Mouse (Mus musculus) cerebellum, adult 2 months (tissue): ENCODE measurements around the gene Pck2.
A peak's percentile ranks its signal among the peaks of the same experiment; 100 is the strongest.

ENCODE experiments used
- CTCF ChIP-seq: fragments of 200-500 bp; IDR thresholded peaks from 2 replicates; pipeline ENCODE4 v1.5.1; 2011; ENCODE audit warnings: low read depth, mild to moderate bottlenecking, control low read depth, low read length, moderate library complexity, borderline replicate concordance; ENCODE audit not compliant: insufficient read depth
- POLR2A ChIP-seq: fragments of 200-500 bp; IDR thresholded peaks from 2 replicates; pipeline ENCODE4 v1.6.1; 2011; ENCODE audit warnings: low read length, control low read depth, borderline replicate concordance; ENCODE audit not compliant: insufficient read depth

DNA sequence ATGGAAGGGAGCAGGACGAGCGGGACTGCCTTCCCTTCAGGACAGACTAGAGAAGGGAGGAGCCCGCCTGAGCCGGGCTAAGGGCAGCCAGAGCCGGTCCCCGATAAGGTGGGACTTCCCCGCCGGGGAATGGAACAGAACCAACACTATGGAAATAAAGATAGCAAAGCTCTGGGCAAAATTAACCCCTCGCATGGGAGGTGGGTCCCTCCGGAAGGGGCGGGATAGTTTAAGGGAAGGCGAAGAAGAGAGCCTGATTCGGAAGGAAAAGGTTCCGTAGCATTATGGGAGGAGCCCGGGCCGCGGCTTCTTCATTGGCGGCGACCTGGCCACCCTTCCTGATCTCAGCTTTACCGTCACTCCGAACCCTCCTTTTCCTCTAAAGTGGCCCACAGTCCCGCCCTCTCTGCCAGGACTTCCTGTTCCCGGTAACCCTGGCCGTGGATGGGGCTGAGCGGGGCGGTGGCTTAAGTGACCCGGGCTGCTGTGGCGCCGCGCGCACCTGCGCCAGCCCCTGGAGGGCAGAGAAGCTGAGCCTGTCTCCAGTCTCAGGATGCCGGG, 51.3 kb downstream of the Pck2 start, which contains the start of gene Rnf31:
- TF ChIP-seq CTCF (no peak), POLR2A (peak; percentile 72)
